Mouse (Mus musculus) lung, adult 2 months (tissue): ENCODE results near the gene Phlda3. TPM values are rescaled to one million over a fixed set of nuclear protein-coding genes. Genes with fewer than 3 reads are reported as not detected.

ENCODE experiments used
- DNase-seq: peaks from one replicate; pipeline ENCODE4 v3.0.0; 2022
- H3K4me1 ChIP-seq: fragments of 200-500 bp; 2 replicates; pipeline ENCODE4 v1.6.1; 2011; ENCODE audit warnings: low read length; ENCODE audit not compliant: control insufficient read depth, insufficient read depth
- H3K4me3 ChIP-seq: fragments of 200-500 bp; replicated peaks from 2 replicates; pipeline ENCODE3; 2011; ENCODE audit warnings: low read depth, mild to moderate bottlenecking, control low read depth, low read length; ENCODE audit errors: extremely low read depth
- CTCF ChIP-seq: fragments of 200-500 bp; IDR thresholded peaks from 2 replicates; pipeline ENCODE4 v1.5.1; 2011; ENCODE audit warnings: mild to moderate bottlenecking, low read length, control low read depth; ENCODE audit not compliant: insufficient read depth
- POLR2A ChIP-seq: fragments of 200-500 bp; IDR thresholded peaks from 2 replicates; pipeline ENCODE4 v1.6.1; 2011; ENCODE audit warnings: low read depth, mild to moderate bottlenecking, control low read depth, low read length, borderline replicate concordance; ENCODE audit errors: extremely low read depth
- WGBS: fragments of 180-500 bp; shearing (Covaris S2); methylation state at CpG from one replicate; pipeline ENCODE4 v1.1.7; 2018; 5-methylcytosine and 5-hydroxymethylcytosine counted together
- polyA plus RNA-seq: library from polyadenylated mRNA; depleted of rRNA; stranded (reverse); fragments of >200 nt; gene quantifications from 2 replicates; pipeline ENCODE4 v1.2.3, GENCODE M21; 2012

Gene Phlda3
- polyA plus RNA-seq, 1 experiment = 156 TPM

- 62% methylated on average over 8 of the region's 8 CpGs for WGBS
- no peak for DNase-seq
- no peaks in the 10 kb centered on the region for H3K4me1 ChIP-seq
- no peak overlapping the region for H3K4me3 ChIP-seq
- TF ChIP-seq POLR2A (no peak), CTCF (no peak)
Observed at GRCm38 (mm10) chr1:135800192-135800950, 34.5 kb downstream of the Phlda3 start.

GRCm38 (mm10) chr1:135807546-135807945 is 41.6 kb downstream of the Phlda3 start:
- TF ChIP-seq CTCF (no peak), POLR2A (no peak)
- 47% methylated on average over 10 of the region's 10 CpGs for WGBS
- no peak for DNase-seq
- Histone ChIP-seq H3K4me3 (no peak overlapping the region), H3K4me1 (no peaks in the 10 kb centered on the region)

GRCm38 (mm10) chr1:135810180-135810579 is 44.3 kb downstream of the Phlda3 start:
- WGBS = 94% methylated on average over 2 of the region's 2 CpGs
- DNase-seq = no peak
- TF ChIP-seq POLR2A (no peak), CTCF (no peak)
- Histone ChIP-seq H3K4me1 (no peaks in the 10 kb centered on the region), H3K4me3 (no peak overlapping the region)

- WGBS = 31% methylated on average over 7 of the region's 7 CpGs
- Histone ChIP-seq H3K4me1 (no peaks in the 10 kb centered on the region), H3K4me3 (no peak overlapping the region)
- DNase-seq = peak; percentile 86
- TF ChIP-seq POLR2A (no peak), CTCF (peak; percentile 99)
Observed at GRCm38 (mm10) chr1:135811016-135811646, 45.2 kb downstream of the Phlda3 start.

- Histone ChIP-seq H3K4me1 (no peaks in the 10 kb centered on the region), H3K4me3 (no peak overlapping the region)
- TF ChIP-seq CTCF = no peak
- TF ChIP-seq POLR2A = no peak
- no peak for DNase-seq
- WGBS = 60% methylated on average over 3 of the region's 3 CpGs
Observed at GRCm38 (mm10) chr1:135812205-135812604, 46.3 kb downstream of the Phlda3 start.

GRCm38 (mm10) chr1:135812618-135813017 is 46.7 kb downstream of the Phlda3 start:
- 20% methylated on average over 2 of the region's 2 CpGs for WGBS
- no peaks in the 10 kb centered on the region for H3K4me1 ChIP-seq
- no peak for DNase-seq
- H3K4me3 ChIP-seq = no peak overlapping the region
- no peak for TF ChIP-seq CTCF
- no peak for TF ChIP-seq POLR2A

GRCm38 (mm10) chr1:135813071-135813470 is 47.2 kb downstream of the Phlda3 start:
- DNase-seq = no peak
- Histone ChIP-seq H3K4me3 (no peak overlapping the region), H3K4me1 (no peaks in the 10 kb centered on the region)
- 65% methylated on average over 4 of the region's 4 CpGs for WGBS
- TF ChIP-seq CTCF (no peak), POLR2A (no peak)

GRCm38 (mm10) chr1:135813687-135814395 is 47.9 kb downstream of the Phlda3 start:
- no peak for DNase-seq
- Histone ChIP-seq H3K4me3 (no peak overlapping the region), H3K4me1 (no peaks in the 10 kb centered on the region; the same call in 1 of the 2 replicates)
- WGBS = 76% methylated on average over 5 of the region's 5 CpGs
- no peak for TF ChIP-seq CTCF
- no peak for TF ChIP-seq POLR2A

GRCm38 (mm10) chr1:135814531-135814930 is 48.6 kb downstream of the Phlda3 start:
- TF ChIP-seq CTCF (no peak), POLR2A (no peak)
- DNase-seq = no peak
- 79% methylated on average over 5 of the region's 5 CpGs for WGBS
- H3K4me1 ChIP-seq = no peaks in the 10 kb centered on the region; the same call in 1 of the 2 replicates
- no peak overlapping the region for H3K4me3 ChIP-seq

- Histone ChIP-seq H3K4me3 (no peak overlapping the region), H3K4me1 (no peaks in the 10 kb centered on the region; the same call in 1 of the 2 replicates)
- no peak for DNase-seq
- TF ChIP-seq POLR2A (no peak), CTCF (no peak)
- 39% methylated on average over 4 of the region's 4 CpGs for WGBS
Observed at GRCm38 (mm10) chr1:135817595-135817994, 51.7 kb downstream of the Phlda3 start.
